Mouse (Mus musculus) thymus, adult 2 months (tissue): Measurements from ENCODE around the gene Igsf6.

Experiments
- CTCF ChIP-seq: fragments of 200-500 bp; IDR thresholded peaks from 2 replicates; pipeline ENCODE4 v1.5.1; 2012; ENCODE audit warnings: mild to moderate bottlenecking, control low read depth, low read length, moderate library complexity, borderline replicate concordance; ENCODE audit not compliant: control insufficient read depth, poor library complexity, insufficient read depth; ENCODE audit errors: extremely low read depth
- POLR2A ChIP-seq: fragments of 200-500 bp; IDR thresholded peaks from 2 replicates; pipeline ENCODE4 v1.6.1; 2012; ENCODE audit warnings: mild to moderate bottlenecking, low read length, control low read depth, moderate library complexity; ENCODE audit not compliant: control insufficient read depth, poor library complexity, insufficient read depth; ENCODE audit errors: extremely low read depth

DNA sequence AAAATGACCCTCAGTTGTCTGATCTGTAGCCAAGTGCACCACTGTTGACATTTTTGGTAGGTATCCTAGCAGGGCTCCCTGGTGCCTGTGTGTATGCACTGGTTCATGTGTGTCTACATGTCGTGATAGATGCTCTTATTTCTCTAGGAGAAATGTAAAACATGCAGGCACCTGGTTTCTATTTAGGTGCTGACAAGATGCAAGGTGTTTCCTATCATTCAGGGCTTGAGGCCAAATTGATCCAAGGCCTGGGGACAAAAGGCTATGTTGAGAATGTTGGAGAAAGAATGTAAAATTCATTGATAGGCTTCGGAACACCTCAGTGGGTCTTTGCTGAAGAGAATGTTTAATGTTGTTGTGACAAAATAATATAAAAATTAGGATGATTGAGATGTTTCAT lies 7.4 kb upstream of the Igsf6 start:
- no peak for TF ChIP-seq CTCF
- no peak for TF ChIP-seq POLR2A
